Mouse (Mus musculus) heart, embryonic 14.5 days (tissue): Measurements from ENCODE around the gene Tgfb3. TPM values are rescaled to one million over a fixed set of nuclear protein-coding genes. Genes with fewer than 3 reads are reported as not detected.
A peak's percentile ranks its signal among the peaks of the same experiment; 100 is the strongest.

Experiments
- ATAC-seq: fragments of 200-750 bp; cut with Nextera tagmentation; 2 replicates; pipeline ENCODE4 v1.8.0; 2017; ENCODE audit warnings: low read depth, moderate TSS enrichment; ENCODE audit not compliant: insufficient number of reproducible peaks, insufficient read depth, low FRiP score
- H3K27ac ChIP-seq, 2 experiments: fragments of 200-500 bp in 1 of 2; fragments of 300-500 bp in 1 of 2; sonication (generic) in 1 of 2; replicated peaks in 1 of 2; 2 replicates each; pipeline ENCODE4 v1.5.1; 2012 to 2014; ENCODE audit warnings: low read depth in 2 of 2, low read length in 2 of 2, control low read depth in 1 of 2, mild to moderate bottlenecking in 1 of 2, mixed read lengths in 1 of 2; ENCODE audit not compliant: control insufficient read depth in 1 of 2, insufficient read depth in 1 of 2
- H3K27me3 ChIP-seq: fragments of 300-500 bp; sonication (generic); 2 replicates; pipeline ENCODE4 v1.6.1; 2014; ENCODE audit warnings: mild to moderate bottlenecking, low read length, control low read depth; ENCODE audit not compliant: control insufficient read depth, insufficient read depth
- H3K36me3 ChIP-seq: fragments of 300-500 bp; sonication (generic); 2 replicates; pipeline ENCODE4 v1.6.1; 2014; ENCODE audit warnings: mild to moderate bottlenecking, control low read depth, low read length, mixed read lengths; ENCODE audit not compliant: control insufficient read depth, insufficient read depth
- H3K4me1 ChIP-seq, 2 experiments: fragments of 200-500 bp in 1 of 2; fragments of 300-500 bp in 1 of 2; sonication (generic) in 1 of 2; 2 replicates each; pipeline ENCODE4 v1.6.1; 2012 to 2014; ENCODE audit warnings: low read length in 2 of 2, control low read depth in 1 of 2, mixed read lengths in 1 of 2; ENCODE audit not compliant: control insufficient read depth in 2 of 2, insufficient read depth in 2 of 2
- H3K4me2 ChIP-seq: fragments of 300-500 bp; sonication (generic); 2 replicates; pipeline ENCODE4 v1.6.1; 2014; ENCODE audit warnings: mild to moderate bottlenecking, low read length
- H3K4me3 ChIP-seq, 2 experiments: fragments of 200-500 bp in 1 of 2; fragments of 300-500 bp in 1 of 2; sonication (generic) in 1 of 2; 2 replicates each; pipeline ENCODE4 v1.5.1; 2012 to 2014; ENCODE audit warnings: low read length in 2 of 2, mild to moderate bottlenecking in 2 of 2, control low read depth in 1 of 2, low read depth in 1 of 2, moderate library complexity in 1 of 2; ENCODE audit not compliant: control insufficient read depth in 1 of 2, insufficient read depth in 1 of 2
- H3K9ac ChIP-seq: fragments of 300-500 bp; sonication (generic); 2 replicates; pipeline ENCODE4 v1.6.1; 2014; ENCODE audit warnings: mild to moderate bottlenecking, low read length
- H3K9me3 ChIP-seq: fragments of 300-500 bp; sonication (generic); 2 replicates; pipeline ENCODE4 v1.6.1; 2016; ENCODE audit warnings: low read length, control low read depth; ENCODE audit not compliant: control insufficient read depth
- WGBS: fragments of 180-500 bp; shearing (Covaris S2); extraction: QIAGEN DNeasy Blood & Tissue Kit; methylation state at CpG from one replicate; pipeline ENCODE4 v1.1.7; 2014; 5-methylcytosine and 5-hydroxymethylcytosine counted together
- polyA plus RNA-seq: library from polyadenylated mRNA; unstranded; fragments of >200 nt; fragmentation: Nextera tagmentation; extraction: Ambion mirVana; gene quantifications from 2 replicates; pipeline ENCODE4 v1.2.1, GENCODE M21; 2014

Tgfb3 gene
- polyA plus RNA-seq, 1 experiment from 2014 or later = 14.7 TPM

- Histone ChIP-seq H3K27me3 (no peaks in the 10 kb centered on the region), H3K4me3 (no peak overlapping the region), H3K27ac (no peak overlapping the region), H3K36me3 (0 out of 2 replicates have a peak, but pooled peaks cover 6% of the 10 kb centered on the region), H3K9ac (no peak overlapping the region), H3K4me2 (no peak overlapping the region), H3K9me3 (no peaks in the 10 kb centered on the region), H3K4me1 (peaks cover 7 to 10% of the 10 kb centered on the region in 2 experiments)
- ATAC-seq = no peak
- WGBS = 82% methylated on average over 2 of the region's 2 CpGs
Observed at GRCm38 (mm10) chr12:86012195-86012594, 66.6 kb downstream of the Tgfb3 start.

- H3K9ac ChIP-seq = no peak overlapping the region
- no peaks in the 10 kb centered on the region for H3K27me3 ChIP-seq
- H3K36me3 ChIP-seq = 0 out of 2 replicates have a peak, but pooled peaks cover 6% of the 10 kb centered on the region
- no peak overlapping the region for H3K27ac ChIP-seq
- no peaks in the 10 kb centered on the region for H3K9me3 ChIP-seq
- H3K4me2 ChIP-seq = no peak overlapping the region
- no peak for ATAC-seq
- H3K4me1 ChIP-seq = peaks cover 7 to 10% of the 10 kb centered on the region in 2 experiments
- WGBS = 86% methylated on average over 5 of the region's 5 CpGs
- H3K4me3 ChIP-seq = no peak overlapping the region
Observed at GRCm38 (mm10) chr12:86010656-86011055, 68.2 kb downstream of the Tgfb3 start.

DNA sequence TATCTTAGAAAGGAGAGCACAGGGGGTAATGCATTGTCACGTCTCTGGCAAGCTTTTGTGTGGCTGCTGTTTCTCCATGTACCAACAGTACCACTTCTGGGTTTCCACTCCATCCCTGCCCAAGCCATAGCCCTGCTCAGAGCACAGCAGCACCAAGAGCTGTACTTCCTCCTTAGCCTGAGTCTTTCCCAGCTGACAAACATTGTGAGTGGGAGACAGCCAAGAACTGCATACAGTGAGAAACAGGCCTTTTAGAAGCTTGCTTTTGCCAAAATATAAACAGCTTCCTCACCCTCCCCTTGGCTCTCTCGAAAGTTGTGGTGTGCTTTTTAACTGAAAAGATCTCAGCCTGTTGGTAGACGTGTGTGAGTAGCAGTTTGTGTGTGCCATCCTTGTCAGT, 71.5 kb downstream of the Tgfb3 start:
- H3K4me3 ChIP-seq = no peak overlapping the region
- H3K27me3 ChIP-seq = no peaks in the 10 kb centered on the region
- WGBS = 62% methylated on average over 3 of the region's 3 CpGs
- H3K36me3 ChIP-seq = no peaks in the 10 kb centered on the region
- H3K27ac ChIP-seq = peak overlapping the region; percentile 1 to 57
- no peaks in the 10 kb centered on the region for H3K9me3 ChIP-seq
- no peak overlapping the region for H3K4me2 ChIP-seq
- no peak for ATAC-seq
- peaks cover 7 to 13% of the 10 kb centered on the region in 2 experiments for H3K4me1 ChIP-seq
- H3K9ac ChIP-seq = 0 out of 2 replicates have a peak overlapping the region, but pooled peaks have one; percentile 1

Other genes starting within 250 kb of the Tgfb3 start
- 142 and 149 TPM in 2 replicates for gene Ift43, start 3.5 kb upstream of the Tgfb3 start, polyA plus RNA-seq
- 12.6 and 13.7 TPM in 2 replicates for gene Gpatch2l, start 162.8 kb upstream of the Tgfb3 start, polyA plus RNA-seq